ENCODE assay signal across 8 mouse cellular contexts in the genomic region with DNA sequence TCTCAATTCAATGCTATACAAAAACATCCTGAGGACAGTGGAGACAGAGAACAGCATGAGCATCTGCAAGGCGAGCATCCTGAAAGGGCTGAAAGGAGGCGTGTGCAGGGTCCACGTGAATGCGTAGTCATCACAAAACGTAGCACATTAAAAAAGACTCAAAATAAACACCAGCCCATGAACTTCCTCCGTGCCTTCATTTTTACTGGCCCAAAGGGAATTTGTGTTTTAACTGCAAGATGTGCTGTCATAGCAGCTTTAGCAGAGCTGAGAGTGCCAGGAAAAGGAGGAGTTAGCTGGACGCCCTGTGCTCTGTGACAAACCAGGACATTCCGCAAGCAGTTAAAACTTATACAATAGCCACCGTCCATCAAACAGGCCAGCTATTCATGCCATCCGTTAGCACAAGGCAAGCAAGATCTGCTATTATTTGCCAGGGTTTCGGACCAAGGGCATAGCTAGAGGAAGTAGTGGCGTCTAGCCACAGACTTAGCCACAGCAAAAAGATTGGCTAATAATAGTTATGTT.
DNase-seq lines count a peak whose midpoint lies in the region; ATAC-seq and TF ChIP-seq lines count a peak whose summit lies in the region.

No protein-coding gene starts in this region.

- no peak for DNase-seq in limb, embryonic 10.5 days (ENCODE audit: low spot score)
- no peak for DNase-seq in forebrain, embryonic 10.5 days (ENCODE audit: extremely low spot score, low spot score)
- peak; percentile 49 for DNase-seq in kidney, adult 2 months
- DNase-seq in spleen, adult 18-20 months, result no peak
- DNase-seq in thymus, postnatal 0 days (ENCODE audit: low spot score), result no peak
- DNase-seq in urinary bladder, adult 2 months (ENCODE audit: low spot score), result no peak

- no peak for TF ChIP-seq CTCF in kidney, adult 2 months (conservative IDR thresholded peaks at IDR 0.05; ENCODE audit: insufficient read depth, insufficient read length, low read depth, low read length)

- no peak overlapping the region for H3K9ac ChIP-seq in limb, embryonic 13.5 days
- 0 out of 2 replicates have a peak overlapping the region, but pooled peaks have one; percentile 3 for H3K9ac ChIP-seq in midbrain, embryonic 12.5 days (replicated peaks)

- H3K4me2 ChIP-seq in limb, embryonic 13.5 days (replicated peaks), result peak overlapping the region; percentile 43
- peak overlapping the region; percentile 36 for H3K4me2 ChIP-seq in midbrain, embryonic 12.5 days (replicated peaks)

- ATAC-seq in limb, embryonic 13.5 days (ENCODE audit: low FRiP score, low read depth), result no peak
- ATAC-seq in midbrain, embryonic 12.5 days (ENCODE audit: low FRiP score, low read depth), result peak; percentile 63; the same call in 1 of the 2 replicates

- no peaks in the 10 kb centered on the region for H3K36me3 ChIP-seq in limb, embryonic 13.5 days
- no peaks in the 10 kb centered on the region for H3K36me3 ChIP-seq in limb, embryonic 10.5 days
- no peaks in the 10 kb centered on the region for H3K36me3 ChIP-seq in forebrain, embryonic 10.5 days (replicated peaks)
- no peaks in the 10 kb centered on the region for H3K36me3 ChIP-seq in kidney, adult 2 months (ENCODE audit: control insufficient read depth, insufficient read depth, low read length)
- H3K36me3 ChIP-seq in midbrain, embryonic 12.5 days, result no peaks in the 10 kb centered on the region

- no peak overlapping the region for H3K27ac ChIP-seq in limb, embryonic 13.5 days
- H3K27ac ChIP-seq in limb, embryonic 10.5 days, result no peak overlapping the region
- H3K27ac ChIP-seq in forebrain, embryonic 10.5 days, result 0 out of 2 replicates have a peak overlapping the region, but pooled peaks have one; percentile 25
- H3K27ac ChIP-seq in kidney, adult 2 months (ENCODE audit: insufficient read depth, low read depth, low read length), result no peak overlapping the region
- peak overlapping the region; percentile 46; the same call in 1 of the 2 replicates for H3K27ac ChIP-seq in midbrain, embryonic 12.5 days (replicated peaks)

- H3K4me1 ChIP-seq in limb, embryonic 13.5 days, result peaks cover 9% of the 10 kb centered on the region; the same call in 1 of the 2 replicates
- H3K4me1 ChIP-seq in limb, embryonic 10.5 days, result 0 out of 2 replicates have a peak, but pooled peaks cover 5% of the 10 kb centered on the region
- H3K4me1 ChIP-seq in forebrain, embryonic 10.5 days, result peaks cover 29% of the 10 kb centered on the region
- no peaks in the 10 kb centered on the region for H3K4me1 ChIP-seq in kidney, adult 2 months (ENCODE audit: control insufficient read depth, insufficient read depth, low read length)
- peaks cover 18% of the 10 kb centered on the region for H3K4me1 ChIP-seq in midbrain, embryonic 12.5 days

- whole genome bisulfite sequencing in limb, embryonic 13.5 days, result 49% methylated on average over 12 of the region's 12 CpGs
- 82% methylated on average over 12 of the region's 12 CpGs for WGBS in limb, embryonic 10.5 days
- 47% methylated on average over 12 of the region's 12 CpGs for WGBS in forebrain, embryonic 10.5 days
- WGBS in kidney, adult 2 months, result 47% methylated on average over 12 of the region's 12 CpGs
- 21% methylated on average over 12 of the region's 12 CpGs for WGBS in midbrain, embryonic 12.5 days

- H3K4me3 ChIP-seq in limb, embryonic 13.5 days, result no peak overlapping the region
- no peak overlapping the region for H3K4me3 ChIP-seq in limb, embryonic 10.5 days
- peak overlapping the region; percentile 19; the same call in 1 of the 2 replicates for H3K4me3 ChIP-seq in forebrain, embryonic 10.5 days
- H3K4me3 ChIP-seq in kidney, adult 2 months (ENCODE audit: insufficient read depth, low read depth, low read length), result no peak overlapping the region
- no peak overlapping the region for H3K4me3 ChIP-seq in midbrain, embryonic 12.5 days

- H3K9me3 ChIP-seq in limb, embryonic 13.5 days, result no peaks in the 10 kb centered on the region
- no peaks in the 10 kb centered on the region for H3K9me3 ChIP-seq in limb, embryonic 10.5 days (replicated peaks)
- no peaks in the 10 kb centered on the region for H3K9me3 ChIP-seq in forebrain, embryonic 10.5 days
- no peaks in the 10 kb centered on the region for H3K9me3 ChIP-seq in midbrain, embryonic 12.5 days

- H3K27me3 ChIP-seq in limb, embryonic 13.5 days, result peaks cover 2% of the 10 kb centered on the region; the same call in 1 of the 2 replicates
- H3K27me3 ChIP-seq in limb, embryonic 10.5 days (ENCODE audit: low read depth, poor library complexity, severe bottlenecking), result no peaks in the 10 kb centered on the region
- H3K27me3 ChIP-seq in forebrain, embryonic 10.5 days (ENCODE audit: poor library complexity, severe bottlenecking), result no peaks in the 10 kb centered on the region
- no peaks in the 10 kb centered on the region for H3K27me3 ChIP-seq in kidney, adult 2 months (replicated peaks; ENCODE audit: control insufficient read depth, insufficient read depth, low read length)
- H3K27me3 ChIP-seq in midbrain, embryonic 12.5 days, result no peaks in the 10 kb centered on the region

- TF ChIP-seq POLR2A in kidney, adult 2 months (IDR thresholded peaks at IDR 0.05; ENCODE audit: low read depth, low read length), result no peak

Comparison
In these comparisons a context has a peak if more than half of its experiments do, and no peak if none do; other contexts are left out.
1. H3K27ac ChIP-seq: peak in forebrain, embryonic 10.5 days (single experiment) and midbrain, embryonic 12.5 days (single experiment); none in limb, embryonic 13.5 days (single experiment), limb, embryonic 10.5 days (single experiment) and kidney, adult 2 months (single experiment).